Mouse (Mus musculus) kidney, adult 2 months (tissue): ENCODE measurements around the gene Agl. TPM values are rescaled to one million over a fixed set of nuclear protein-coding genes. Genes with fewer than 3 reads are reported as not detected.
A peak's percentile ranks its signal among the peaks of the same experiment; 100 is the strongest.

Experiments used
- DNase-seq: peaks from one replicate; pipeline ENCODE4 v3.0.0; 2021
- H3K27ac ChIP-seq: fragments of 200-500 bp; 2 replicates; pipeline ENCODE4 v1.5.1; 2012; ENCODE audit warnings: low read depth, low read length, control low read depth, inconsistent platforms; ENCODE audit not compliant: insufficient read depth
- H3K27me3 ChIP-seq: fragments of 200-500 bp; replicated peaks from 2 replicates; pipeline ENCODE4 v1.6.1; 2012; ENCODE audit warnings: mild to moderate bottlenecking, moderate library complexity, low read length, inconsistent platforms; ENCODE audit not compliant: control insufficient read depth, insufficient read depth
- H3K36me3 ChIP-seq: fragments of 200-500 bp; 2 replicates; pipeline ENCODE4 v1.6.1; 2012; ENCODE audit warnings: mild to moderate bottlenecking, moderate library complexity, low read length, inconsistent platforms; ENCODE audit not compliant: control insufficient read depth, insufficient read depth
- H3K4me1 ChIP-seq: fragments of 200-500 bp; 2 replicates; pipeline ENCODE4 v1.6.1; 2011; ENCODE audit warnings: low read length; ENCODE audit not compliant: control insufficient read depth, insufficient read depth
- H3K4me3 ChIP-seq: fragments of 200-500 bp; 2 replicates; pipeline ENCODE4 v1.5.1; 2011; ENCODE audit warnings: mild to moderate bottlenecking, low read depth, low read length, control low read depth; ENCODE audit not compliant: insufficient read depth
- CTCF ChIP-seq: fragments of 200-500 bp; conservative IDR thresholded peaks from 2 replicates; pipeline ENCODE4 v1.5.1; 2011; ENCODE audit warnings: low read depth, mild to moderate bottlenecking, control low read depth, low read length, moderate library complexity, mixed read lengths; ENCODE audit not compliant: insufficient read depth, insufficient read length
- POLR2A ChIP-seq: fragments of 200-500 bp; IDR thresholded peaks from one replicate; pipeline ENCODE4 v1.6.1; 2011; ENCODE audit warnings: low read depth, low read length, control low read depth
- WGBS: fragments of 180-500 bp; shearing (Covaris S2); methylation state at CpG from one replicate; pipeline ENCODE4 v1.1.7; 2018; 5-methylcytosine and 5-hydroxymethylcytosine counted together
- polyA plus RNA-seq: library from polyadenylated mRNA; depleted of rRNA; stranded (reverse); fragments of >200 nt; gene quantifications from 2 replicates; pipeline ENCODE4 v1.2.3, GENCODE M21; 2012

The Agl gene
- polyA plus RNA-seq, 1 experiment, result 13.6 TPM

GRCm38 (mm10) chr3:116805866-116806265, 2.1 kb downstream of the Agl start:
- 54% methylated on average over 3 of the region's 3 CpGs for WGBS
- no peak overlapping the region for H3K4me3 ChIP-seq
- no peaks in the 10 kb centered on the region; the same call in 1 of the 2 replicates for H3K36me3 ChIP-seq
- H3K27ac ChIP-seq, result no peak overlapping the region
- no peaks in the 10 kb centered on the region for H3K27me3 ChIP-seq
- DNase-seq, result peak; percentile 15
- TF ChIP-seq CTCF (no peak), POLR2A (no peak)
- H3K4me1 ChIP-seq, result peaks cover 8% of the 10 kb centered on the region; the same call in 1 of the 2 replicates

DNA sequence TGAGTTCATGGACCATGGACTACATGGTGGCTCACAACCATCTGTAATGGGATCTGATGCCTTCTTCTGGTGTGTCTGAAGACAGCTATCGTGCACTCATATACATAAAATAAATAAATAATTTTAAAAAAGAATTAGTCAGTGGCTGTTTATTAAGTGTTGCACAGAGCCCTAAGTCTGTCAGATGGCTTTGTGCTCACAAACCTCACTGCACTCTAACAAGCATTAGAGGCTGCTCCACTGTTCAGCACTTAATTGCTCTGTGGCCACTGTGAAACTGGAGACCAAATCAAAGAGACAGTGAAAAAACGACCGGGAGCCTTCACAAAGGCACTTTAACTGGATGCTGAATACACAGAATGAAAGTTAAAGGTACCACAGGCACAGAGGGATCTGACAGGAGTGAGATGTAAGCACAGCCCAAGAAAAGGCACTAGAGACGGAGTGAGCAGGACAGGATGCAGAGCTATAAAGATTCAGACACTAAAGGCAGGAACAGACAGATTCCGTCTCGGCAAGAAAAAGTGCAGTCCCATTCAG, 3.1 kb downstream of the Agl start:
- no peak for DNase-seq
- Histone ChIP-seq H3K27ac (no peak overlapping the region), H3K4me1 (peaks cover 8% of the 10 kb centered on the region; the same call in 1 of the 2 replicates), H3K27me3 (no peaks in the 10 kb centered on the region), H3K36me3 (no peaks in the 10 kb centered on the region; the same call in 1 of the 2 replicates), H3K4me3 (no peak overlapping the region)
- WGBS, result 47% methylated on average over 6 of the region's 6 CpGs
- no peak for TF ChIP-seq POLR2A
- no peak for TF ChIP-seq CTCF

DNA sequence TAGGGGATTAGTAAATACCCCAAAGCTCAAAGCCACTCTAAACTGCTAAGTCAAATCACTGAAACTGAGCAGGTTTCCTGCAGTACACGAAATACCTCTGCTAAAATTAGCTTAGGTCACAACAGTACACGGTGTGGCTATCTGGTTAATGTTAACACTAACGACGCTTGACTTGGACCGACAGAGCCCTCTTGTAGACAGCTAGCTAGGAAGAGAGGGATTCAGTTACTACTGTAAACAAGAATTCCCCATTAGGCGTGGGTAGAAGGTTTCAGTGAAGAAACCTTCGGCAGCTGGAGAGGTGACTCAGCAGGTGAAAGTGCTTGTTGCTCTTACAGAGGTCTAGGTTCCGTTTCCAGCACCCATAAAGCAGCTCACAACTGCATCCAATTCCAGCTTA, 6.2 kb downstream of the Agl start:
- no peak for TF ChIP-seq POLR2A
- TF ChIP-seq CTCF, result no peak
- H3K4me1 ChIP-seq, result peaks cover 4% of the 10 kb centered on the region; the same call in 1 of the 2 replicates
- H3K27me3 ChIP-seq, result no peaks in the 10 kb centered on the region
- WGBS, result 32% methylated on average over 8 of the region's 8 CpGs
- peak; percentile 70 for DNase-seq
- H3K36me3 ChIP-seq, result no peaks in the 10 kb centered on the region; the same call in 1 of the 2 replicates
- H3K4me3 ChIP-seq, result no peak overlapping the region
- no peak overlapping the region for H3K27ac ChIP-seq

- no peak overlapping the region for H3K27ac ChIP-seq
- no peak for TF ChIP-seq CTCF
- no peak for TF ChIP-seq POLR2A
- no peaks in the 10 kb centered on the region; the same call in 1 of the 2 replicates for H3K4me1 ChIP-seq
- WGBS, result 60% methylated on average over 4 of the region's 4 CpGs
- no peaks in the 10 kb centered on the region for H3K27me3 ChIP-seq
- DNase-seq, result no peak
- H3K4me3 ChIP-seq, result no peak overlapping the region
- H3K36me3 ChIP-seq, result no peaks in the 10 kb centered on the region
These were observed 9.0 kb downstream of the Agl start for GRCm38 (mm10) chr3:116798821-116799510.

DNA sequence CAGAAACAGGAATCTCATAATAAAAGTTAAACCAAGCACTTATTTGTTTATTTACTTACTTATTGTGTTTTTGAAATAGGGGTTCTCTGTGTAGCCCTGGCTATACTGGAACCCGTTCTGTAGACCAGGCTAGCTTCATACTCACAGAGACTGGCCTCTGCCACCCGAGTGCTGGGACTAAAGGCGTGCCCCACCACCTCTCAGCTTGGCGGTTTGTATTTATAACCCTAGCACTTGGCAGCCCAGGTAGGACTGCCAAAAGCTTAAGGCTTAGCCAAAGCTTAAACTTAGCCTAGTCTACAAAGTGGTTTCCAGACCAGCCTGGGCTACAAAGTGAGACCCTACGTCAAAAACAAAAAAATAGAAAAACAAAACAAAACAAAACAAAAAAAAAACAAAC, 19.1 kb downstream of the Agl start:
- Histone ChIP-seq H3K4me3 (no peak overlapping the region), H3K36me3 (peaks cover 17% of the 10 kb centered on the region), H3K4me1 (no peaks in the 10 kb centered on the region), H3K27me3 (no peaks in the 10 kb centered on the region), H3K27ac (no peak overlapping the region)
- TF ChIP-seq CTCF (no peak), POLR2A (no peak)
- WGBS, result 84% methylated on average over 5 of the region's 5 CpGs
- no peak for DNase-seq

DNA sequence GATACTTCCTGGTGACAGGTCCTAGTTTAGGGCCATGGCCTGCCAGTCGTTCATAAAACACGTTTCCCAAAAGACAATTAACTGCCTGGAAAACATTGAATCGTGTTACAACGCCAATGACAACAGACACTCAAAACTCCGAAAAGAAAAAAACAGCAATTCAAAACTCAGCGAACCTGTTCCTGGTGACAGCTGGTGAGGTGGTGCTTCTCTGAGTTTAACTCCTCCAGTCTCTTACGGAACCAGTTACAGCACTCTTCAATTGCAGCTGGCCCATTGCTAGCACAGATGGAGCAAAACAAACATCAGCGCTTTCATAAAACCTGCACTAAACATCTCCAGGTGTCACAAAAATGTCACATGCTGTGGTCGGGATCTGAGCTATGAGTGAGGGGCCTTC, 21.4 kb downstream of the Agl start:
- Histone ChIP-seq H3K4me3 (no peak overlapping the region), H3K4me1 (no peaks in the 10 kb centered on the region), H3K36me3 (peaks cover 13% of the 10 kb centered on the region), H3K27me3 (no peaks in the 10 kb centered on the region), H3K27ac (no peak overlapping the region)
- no peak for DNase-seq
- 54% methylated on average over 9 of the region's 9 CpGs for WGBS
- TF ChIP-seq POLR2A (no peak), CTCF (no peak)

- WGBS, result 91% methylated on average over 8 of the region's 8 CpGs
- TF ChIP-seq CTCF, result no peak
- no peak for TF ChIP-seq POLR2A
- H3K36me3 ChIP-seq, result peaks cover 13% of the 10 kb centered on the region
- no peak overlapping the region for H3K4me3 ChIP-seq
- DNase-seq, result no peak
- H3K27me3 ChIP-seq, result no peaks in the 10 kb centered on the region
- H3K27ac ChIP-seq, result no peak overlapping the region
- H3K4me1 ChIP-seq, result no peaks in the 10 kb centered on the region
These were observed 22.1 kb downstream of the Agl start for GRCm38 (mm10) chr3:116785820-116786219.
